Mouse (Mus musculus) embryonic facial prominence, embryonic 15.5 days (tissue): ENCODE data around the gene Gc. TPM values are rescaled to one million over a fixed set of nuclear protein-coding genes. Genes with fewer than 3 reads are reported as not detected.

ENCODE experiments used
- polyA plus RNA-seq: library from polyadenylated mRNA; unstranded; fragments of >200 nt; fragmentation: Nextera tagmentation; extraction: Ambion mirVana; gene quantifications from 2 replicates; pipeline ENCODE4 v1.2.1, GENCODE M21; 2015

Gene Gc
- polyA plus RNA-seq, 1 experiment from 2014 or later: not detected

Other genes with a start within 250 kb of the Gc start
- gene Npffr2, start 69.5 kb upstream of the Gc start, polyA plus RNA-seq: not detected in 2 replicates